25 mouse cellular contexts compared by ENCODE assay signal in genomic region chr12:111046866-111047265, GRCm38 (mm10).
"Had no signal": no experiment of that assay in that cellular context is flagged by ENCODE, and none has a peak within 500 bp of the region (broad histone marks: within the 10 kb centered on the region; RNA-seq: fewer than 3 reads in every experiment).

No protein-coding gene starts in this region.

- H3K4me3 ChIP-seq: heart, adult 2 months; heart, embryonic 13.5 days; heart, embryonic 15.5 days; hindbrain, embryonic 13.5 days; hindbrain, embryonic 15.5 days; layer of hippocampus, adult 2 months; left cerebral cortex, adult 2 months; limb, embryonic 10.5 days; limb, embryonic 12.5 days; liver, embryonic 13.5 days had no signal

- H3K4me2 ChIP-seq: heart, embryonic 11.5 days; heart, embryonic 13.5 days; heart, embryonic 15.5 days; hindbrain, embryonic 13.5 days; hindbrain, embryonic 15.5 days; limb, embryonic 12.5 days; liver, embryonic 11.5 days; liver, embryonic 13.5 days had no signal

- H3K27me3 ChIP-seq: heart, embryonic 13.5 days; heart, embryonic 15.5 days; hindbrain, embryonic 13.5 days; hindbrain, embryonic 15.5 days; limb, embryonic 12.5 days; liver, embryonic 13.5 days had no signal

- H3K36me3 ChIP-seq: hindbrain, embryonic 15.5 days had no signal

- ATAC-seq: hindbrain, postnatal 0 days; intestine, embryonic 16.5 days had no signal

- DNase-seq: gastrocnemius, postnatal 14 days; gastrocnemius, postnatal 36 days; heart, adult 11 months; heart, adult 2 months; heart, postnatal 14 days; heart, postnatal 36 days; kidney, adult 18-20 months; kidney, adult 8-10 months; kidney, postnatal 10 days; kidney, postnatal 25 days; kidney, postnatal 4 days; liver; liver, embryonic 13.5 days had no signal
